Mouse (Mus musculus): Measurements from ENCODE around the gene Tacr3. TPM values are rescaled to one million over a fixed set of nuclear protein-coding genes. Genes with fewer than 3 reads are reported as not detected.

Tacr3 gene
- polyA plus RNA-seq (2012; rRNA removed) (0.01 TPM in 2 replicates), polyA plus RNA-seq (2014; fragmentation: Nextera tagmentation; extraction: Ambion mirVana) (not detected in 2 replicates)

- WGBS (ENCODE audit: insufficient replicate concordance): 3% methylated on average over 36 of the region's 36 CpGs
- no peak for DNase-seq (ENCODE audit: low read depth in 3 of 3, low spot score in 3 of 3)
- Histone ChIP-seq H3K4me1 (replicated peaks; ENCODE audit: control insufficient read depth in 2 of 2, insufficient read depth in 2 of 2, low read length in 1 of 2) (no peaks in the 10 kb centered on the region), H3K27ac (no peak within 1 kb of the TSS), H3K9ac (replicated peaks) (no peak within 1 kb of the TSS), H3K9me3 (ENCODE audit: control insufficient read depth, low read length) (no peaks in the 10 kb centered on the region), H3K4me2 (ENCODE audit: low read depth) (peak within 1 kb of the TSS; percentile 1; the same call in 1 of the 2 replicates), H3K27me3 (ENCODE audit: control insufficient read depth, insufficient read depth, low read length) (no peaks in the 10 kb centered on the region), H3K36me3 (replicated peaks; ENCODE audit: control insufficient read depth, insufficient read depth, low read depth) (no peaks in the 10 kb centered on the region), H3K4me3 (ENCODE audit: insufficient read depth in 1 of 2, low read depth in 2 of 2, low read length in 2 of 2) (no peak within 1 kb of the TSS)
- no peak for TF ChIP-seq EP300 (IDR thresholded peaks at IDR 0.05; ENCODE audit: low read depth)
- no peak for TF ChIP-seq CTCF (IDR thresholded peaks at IDR 0.05; ENCODE audit: low read depth)
- ATAC-seq (ENCODE audit: insufficient read depth): no peak
Observed at GRCm38 (mm10) chr3:134828875-134829530, at the start of gene Tacr3. TSS of gene Tacr3 (plus strand) at chr3:134829007.

- Histone ChIP-seq H3K4me1 (replicated peaks; ENCODE audit: control insufficient read depth in 2 of 2, insufficient read depth in 2 of 2, low read length in 1 of 2) (no peaks in the 10 kb centered on the region), H3K9ac (replicated peaks) (no peak overlapping the region), H3K36me3 (replicated peaks; ENCODE audit: control insufficient read depth, insufficient read depth, low read depth) (no peaks in the 10 kb centered on the region), H3K4me3 (ENCODE audit: insufficient read depth in 1 of 2, low read depth in 2 of 2, low read length in 2 of 2) (no peak overlapping the region), H3K27me3 (ENCODE audit: control insufficient read depth, insufficient read depth, low read length) (no peaks in the 10 kb centered on the region), H3K4me2 (ENCODE audit: low read depth) (no peak overlapping the region), H3K9me3 (ENCODE audit: control insufficient read depth, low read length) (no peaks in the 10 kb centered on the region), H3K27ac (no peak overlapping the region)
- TF ChIP-seq CTCF (IDR thresholded peaks at IDR 0.05; ENCODE audit: low read depth) (no peak), EP300 (IDR thresholded peaks at IDR 0.05; ENCODE audit: low read depth) (no peak)
- DNase-seq (ENCODE audit: low read depth in 3 of 3, low spot score in 3 of 3): no peak
- ATAC-seq (ENCODE audit: insufficient read depth): no peak
- WGBS (ENCODE audit: insufficient replicate concordance): 39% methylated on average over 6 of the region's 6 CpGs
Observed at GRCm38 (mm10) chr3:134828492-134828874, 324 bp upstream of the Tacr3 start.

- WGBS (ENCODE audit: insufficient replicate concordance): 8% methylated on average over 13 of the region's 13 CpGs
- H3K4me1 ChIP-seq (replicated peaks; ENCODE audit: control insufficient read depth in 2 of 2, insufficient read depth in 2 of 2, low read length in 1 of 2): no peaks in the 10 kb centered on the region
- H3K27me3 ChIP-seq (ENCODE audit: control insufficient read depth, insufficient read depth, low read length): no peaks in the 10 kb centered on the region
- H3K9me3 ChIP-seq (ENCODE audit: control insufficient read depth, low read length): no peaks in the 10 kb centered on the region
- H3K36me3 ChIP-seq (replicated peaks; ENCODE audit: control insufficient read depth, insufficient read depth, low read depth): no peaks in the 10 kb centered on the region
- no peak overlapping the region for H3K9ac ChIP-seq (replicated peaks)
- H3K27ac ChIP-seq: no peak overlapping the region
- no peak for DNase-seq (ENCODE audit: low read depth in 3 of 3, low spot score in 3 of 3)
- no peak overlapping the region for H3K4me2 ChIP-seq (ENCODE audit: low read depth)
- H3K4me3 ChIP-seq (ENCODE audit: insufficient read depth in 1 of 2, low read depth in 2 of 2, low read length in 2 of 2): no peak overlapping the region
- ATAC-seq (ENCODE audit: insufficient read depth): no peak
- TF ChIP-seq EP300 (IDR thresholded peaks at IDR 0.05; ENCODE audit: low read depth) (no peak), CTCF (IDR thresholded peaks at IDR 0.05; ENCODE audit: low read depth) (no peak)
Observed at GRCm38 (mm10) chr3:134829531-134829921, 719 bp downstream of the Tacr3 start.

- H3K4me1 ChIP-seq (replicated peaks; ENCODE audit: control insufficient read depth in 2 of 2, insufficient read depth in 2 of 2, low read length in 1 of 2): no peaks in the 10 kb centered on the region
- ATAC-seq (ENCODE audit: insufficient read depth) (no peak), DNase-seq (ENCODE audit: low read depth in 3 of 3, low spot score in 3 of 3) (no peak)
- no peaks in the 10 kb centered on the region for H3K27me3 ChIP-seq (ENCODE audit: control insufficient read depth, insufficient read depth, low read length)
- TF ChIP-seq CTCF (IDR thresholded peaks at IDR 0.05; ENCODE audit: low read depth): no peak
- no peak for TF ChIP-seq EP300 (IDR thresholded peaks at IDR 0.05; ENCODE audit: low read depth)
- H3K9ac ChIP-seq (replicated peaks): no peak overlapping the region
- no peak overlapping the region for H3K27ac ChIP-seq
- WGBS (ENCODE audit: insufficient replicate concordance): 48% methylated on average over 4 of the region's 4 CpGs
- no peak overlapping the region for H3K4me3 ChIP-seq (ENCODE audit: insufficient read depth in 1 of 2, low read depth in 2 of 2, low read length in 2 of 2)
- H3K9me3 ChIP-seq (ENCODE audit: control insufficient read depth, low read length): no peaks in the 10 kb centered on the region
- H3K36me3 ChIP-seq (replicated peaks; ENCODE audit: control insufficient read depth, insufficient read depth, low read depth): no peaks in the 10 kb centered on the region
- H3K4me2 ChIP-seq (ENCODE audit: low read depth): no peak overlapping the region
Observed at GRCm38 (mm10) chr3:134851342-134851741, 22.5 kb downstream of the Tacr3 start.

GRCm38 (mm10) chr3:134877701-134878100 is 48.9 kb downstream of the Tacr3 start:
- TF ChIP-seq EP300 (IDR thresholded peaks at IDR 0.05; ENCODE audit: low read depth): no peak
- TF ChIP-seq CTCF (IDR thresholded peaks at IDR 0.05; ENCODE audit: low read depth): no peak
- 55% methylated on average over 1 of the region's 1 CpGs for WGBS (ENCODE audit: insufficient replicate concordance)
- no peak for DNase-seq (ENCODE audit: low read depth in 3 of 3, low spot score in 3 of 3)
- H3K4me2 ChIP-seq (ENCODE audit: low read depth): no peak overlapping the region
- no peak overlapping the region for H3K4me3 ChIP-seq (ENCODE audit: insufficient read depth in 1 of 2, low read depth in 2 of 2, low read length in 2 of 2)
- H3K9me3 ChIP-seq (ENCODE audit: control insufficient read depth, low read length): no peaks in the 10 kb centered on the region
- no peak for ATAC-seq (ENCODE audit: insufficient read depth)
- no peak overlapping the region for H3K27ac ChIP-seq
- H3K9ac ChIP-seq (replicated peaks): no peak overlapping the region
- no peaks in the 10 kb centered on the region for H3K27me3 ChIP-seq (ENCODE audit: control insufficient read depth, insufficient read depth, low read length)
- no peaks in the 10 kb centered on the region for H3K36me3 ChIP-seq (replicated peaks; ENCODE audit: control insufficient read depth, insufficient read depth, low read depth)
- no peaks in the 10 kb centered on the region for H3K4me1 ChIP-seq (replicated peaks; ENCODE audit: control insufficient read depth in 2 of 2, insufficient read depth in 2 of 2, low read length in 1 of 2)

Measured in liver, embryonic 14.5 days (tissue).